Comparison of ENCODE assay signal across 8 mouse cellular contexts in genomic region chr12:53251701-53252181, GRCm38 (mm10). TPM values are rescaled to one million over a fixed set of nuclear protein-coding genes. Genes with fewer than 3 reads are reported as not detected.
DNase-seq lines count a peak whose midpoint lies in the region; ATAC-seq and TF ChIP-seq lines count a peak whose summit lies in the region.

No protein-coding gene starts in this region.

- WGBS in lung, embryonic 14.5 days = under 1% methylated on average over 11 of the region's 11 CpGs
- WGBS in lung, adult 2 months = 5% methylated on average over 11 of the region's 11 CpGs
- 0% methylated on average over 10 of the region's 11 CpGs for WGBS in heart, embryonic 10.5 days
- WGBS in kidney, embryonic 15.5 days = 2% methylated on average over 11 of the region's 11 CpGs
- WGBS in liver, embryonic 13.5 days (ENCODE audit: insufficient replicate concordance) = under 1% methylated on average over 11 of the region's 11 CpGs
- WGBS in stomach, embryonic 14.5 days = under 1% methylated on average over 11 of the region's 11 CpGs

- TF ChIP-seq POLR2A in lung, adult 2 months (IDR thresholded peaks at IDR 0.05; ENCODE audit: borderline replicate concordance, extremely low read depth, low read depth, low read length) = no peak

- DNase-seq in lung, embryonic 14.5 days = peak; percentile 51
- DNase-seq in lung, adult 2 months = no peak
- peak; percentile 27 for DNase-seq in cerebellum, postnatal 25 days
- DNase-seq in heart, embryonic 10.5 days (ENCODE audit: low spot score) = peak; percentile 79
- DNase-seq in liver, embryonic 13.5 days = no peak
- no peak for DNase-seq in urinary bladder, postnatal 14 days (ENCODE audit: low spot score)

- peaks cover 63% of the 10 kb centered on the region for H3K27me3 ChIP-seq in lung, embryonic 14.5 days (ENCODE audit: insufficient read depth, low read length)
- H3K27me3 ChIP-seq in heart, embryonic 10.5 days (ENCODE audit: insufficient read depth, poor library complexity, severe bottlenecking) = peaks cover 69% of the 10 kb centered on the region
- H3K27me3 ChIP-seq in kidney, embryonic 15.5 days = peaks cover 75% of the 10 kb centered on the region
- H3K27me3 ChIP-seq in liver, embryonic 13.5 days = peaks cover 92% of the 10 kb centered on the region
- peaks cover 25% of the 10 kb centered on the region; the same call in 1 of the 2 replicates for H3K27me3 ChIP-seq in stomach, embryonic 14.5 days (ENCODE audit: control insufficient read depth, insufficient read depth, low read length)

- H3K9ac ChIP-seq in lung, embryonic 14.5 days = no peak overlapping the region
- H3K9ac ChIP-seq in kidney, embryonic 15.5 days = no peak overlapping the region
- H3K9ac ChIP-seq in liver, embryonic 13.5 days = no peak overlapping the region
- no peak overlapping the region for H3K9ac ChIP-seq in stomach, embryonic 14.5 days (replicated peaks; ENCODE audit: low read depth, low read length)

- H3K27ac ChIP-seq in lung, embryonic 14.5 days (ENCODE audit: low read depth) = no peak overlapping the region
- peak overlapping the region; percentile 94 for H3K27ac ChIP-seq in heart, embryonic 10.5 days
- no peak overlapping the region for H3K27ac ChIP-seq in kidney, embryonic 15.5 days
- no peak overlapping the region for H3K27ac ChIP-seq in liver, embryonic 13.5 days
- H3K27ac ChIP-seq in stomach, embryonic 14.5 days (ENCODE audit: low read length) = no peak overlapping the region

- peak; percentile 22; the same call in 1 of the 2 replicates for ATAC-seq in lung, embryonic 14.5 days (ENCODE audit: insufficient read depth)
- ATAC-seq in kidney, embryonic 15.5 days (replicated peaks; ENCODE audit: low FRiP score) = peak; percentile 61
- no peak for ATAC-seq in liver, embryonic 13.5 days (ENCODE audit: low read depth)
- no peak for ATAC-seq in stomach, embryonic 14.5 days (ENCODE audit: insufficient number of reproducible peaks, insufficient read depth, low FRiP score, low read depth)

- peak overlapping the region; percentile 67 for H3K4me3 ChIP-seq in lung, embryonic 14.5 days (ENCODE audit: low read depth, low read length)
- no peak overlapping the region for H3K4me3 ChIP-seq in lung, adult 2 months (replicated peaks; ENCODE audit: extremely low read depth, low read depth, low read length)
- peak overlapping the region; percentile 78 for H3K4me3 ChIP-seq in heart, embryonic 10.5 days
- peak overlapping the region; percentile 77 for H3K4me3 ChIP-seq in kidney, embryonic 15.5 days (replicated peaks)
- peak overlapping the region; percentile 62 for H3K4me3 ChIP-seq in liver, embryonic 13.5 days (replicated peaks)
- peak overlapping the region; percentile 63 for H3K4me3 ChIP-seq in stomach, embryonic 14.5 days (ENCODE audit: low read depth, low read length)

- H3K4me2 ChIP-seq in lung, embryonic 14.5 days = peak overlapping the region; percentile 91
- H3K4me2 ChIP-seq in kidney, embryonic 15.5 days = peak overlapping the region; percentile 93
- H3K4me2 ChIP-seq in liver, embryonic 13.5 days = peak overlapping the region; percentile 72
- peak overlapping the region; percentile 73 for H3K4me2 ChIP-seq in stomach, embryonic 14.5 days (replicated peaks; ENCODE audit: low read depth, low read length)

- no peaks in the 10 kb centered on the region for H3K9me3 ChIP-seq in lung, embryonic 14.5 days (ENCODE audit: low read depth, low read length)
- H3K9me3 ChIP-seq in heart, embryonic 10.5 days = no peaks in the 10 kb centered on the region
- H3K9me3 ChIP-seq in kidney, embryonic 15.5 days (replicated peaks) = no peaks in the 10 kb centered on the region
- H3K9me3 ChIP-seq in liver, embryonic 13.5 days (replicated peaks) = no peaks in the 10 kb centered on the region
- no peaks in the 10 kb centered on the region for H3K9me3 ChIP-seq in stomach, embryonic 14.5 days (ENCODE audit: control insufficient read depth, low read depth, low read length)

- H3K4me1 ChIP-seq in lung, embryonic 14.5 days (ENCODE audit: insufficient read depth) = no peaks in the 10 kb centered on the region
- H3K4me1 ChIP-seq in lung, adult 2 months (ENCODE audit: control insufficient read depth, insufficient read depth, low read length) = no peaks in the 10 kb centered on the region
- H3K4me1 ChIP-seq in heart, embryonic 10.5 days = peaks cover 33% of the 10 kb centered on the region
- peaks cover 37% of the 10 kb centered on the region for H3K4me1 ChIP-seq in kidney, embryonic 15.5 days
- no peaks in the 10 kb centered on the region for H3K4me1 ChIP-seq in liver, embryonic 13.5 days (replicated peaks)
- peaks cover 10% of the 10 kb centered on the region; the same call in 1 of the 2 replicates for H3K4me1 ChIP-seq in stomach, embryonic 14.5 days (ENCODE audit: control insufficient read depth, insufficient read depth, low read length)

- no peak for TF ChIP-seq CTCF in lung, embryonic 14.5 days (IDR thresholded peaks at IDR 0.05; ENCODE audit: low read depth)
- TF ChIP-seq CTCF in lung, adult 2 months (IDR thresholded peaks at IDR 0.05; ENCODE audit: insufficient read depth, low read length) = no peak

- no peaks in the 10 kb centered on the region for H3K36me3 ChIP-seq in lung, embryonic 14.5 days (ENCODE audit: insufficient read depth)
- no peaks in the 10 kb centered on the region for H3K36me3 ChIP-seq in heart, embryonic 10.5 days
- H3K36me3 ChIP-seq in kidney, embryonic 15.5 days = no peaks in the 10 kb centered on the region
- no peaks in the 10 kb centered on the region for H3K36me3 ChIP-seq in liver, embryonic 13.5 days
- H3K36me3 ChIP-seq in stomach, embryonic 14.5 days (ENCODE audit: control insufficient read depth, insufficient read depth, low read length) = no peaks in the 10 kb centered on the region

RNA-seq across cellular contexts. Expression of gene Npas3, which starts 3.3 kb away (rescaled TPM):
- polyA plus RNA-seq in lung, embryonic 14.5 days (2014; fragmentation: Nextera tagmentation; extraction: Ambion mirVana) = 0.62 and 0.66 TPM in 2 replicates
- polyA plus RNA-seq in lung, adult 2 months (2012; rRNA removed) = 0.05 and 0.15 TPM in 2 replicates
- polyA plus RNA-seq in heart, embryonic 10.5 days (2016; fragmentation: Nextera tagmentation; extraction: Ambion mirVana) = 0.54 and 1.8 TPM in 2 replicates
- polyA plus RNA-seq in kidney, embryonic 15.5 days (2015; fragmentation: Nextera tagmentation; extraction: Ambion mirVana) = 0.96 and 1.1 TPM in 2 replicates
- polyA plus RNA-seq in liver, embryonic 13.5 days (2015; fragmentation: Nextera tagmentation; extraction: Ambion mirVana) = 0.15 and 0.16 TPM in 2 replicates
- polyA plus RNA-seq in stomach, embryonic 14.5 days (2014; fragmentation: Nextera tagmentation; extraction: Ambion mirVana) = 3.4 and 4.5 TPM in 2 replicates

Comparison
In these comparisons a context has a peak if more than half of its experiments do, and no peak if none do; other contexts are left out.
1. DNase-seq: peak in lung, embryonic 14.5 days (single experiment), cerebellum, postnatal 25 days (2 of 2) and heart, embryonic 10.5 days (single experiment); none in lung, adult 2 months (single experiment), liver, embryonic 13.5 days (single experiment) and urinary bladder, postnatal 14 days (single experiment).
2. ATAC-seq: peak in lung, embryonic 14.5 days (single experiment) and kidney, embryonic 15.5 days (single experiment); none in liver, embryonic 13.5 days (single experiment) and stomach, embryonic 14.5 days (single experiment).
3. Peak in every context shown above with its lines, with median percentiles within 50 percentile points of each other: H3K4me2 ChIP-seq.